Mouse (Mus musculus): Measurements from ENCODE around the gene Prokr2.

GRCm38 (mm10) chr2:132377436-132377835, 7.8 kb downstream of the Prokr2 start:
- TF ChIP-seq POLR2A (IDR thresholded peaks at IDR 0.05; ENCODE audit: control insufficient read depth, extremely low read depth, insufficient read depth, low read length, poor library complexity) (no peak), CTCF (IDR thresholded peaks at IDR 0.05; ENCODE audit: borderline replicate concordance, control insufficient read depth, extremely low read depth, insufficient read depth, low read length, poor library complexity) (no peak)

All from thymus, adult 2 months (tissue).